Mouse (Mus musculus) liver, adult (tissue): ENCODE data around the gene Tbc1d10b.

Experiments
- GATA4 ChIP-seq: IDR thresholded peaks from 2 replicates; pipeline ENCODE4 v1.6.1; 2014; ENCODE audit warnings: mild to moderate bottlenecking, low read length; ENCODE audit not compliant: insufficient replicate concordance

The Tbc1d10b gene

GRCm38 (mm10) chr7:127208295-127208552, at the start of gene Tbc1d10b:
Gene Tbc1d10b, minus strand, starts transcription at chr7:127208468.
- TF ChIP-seq GATA4 = no peak

DNA sequence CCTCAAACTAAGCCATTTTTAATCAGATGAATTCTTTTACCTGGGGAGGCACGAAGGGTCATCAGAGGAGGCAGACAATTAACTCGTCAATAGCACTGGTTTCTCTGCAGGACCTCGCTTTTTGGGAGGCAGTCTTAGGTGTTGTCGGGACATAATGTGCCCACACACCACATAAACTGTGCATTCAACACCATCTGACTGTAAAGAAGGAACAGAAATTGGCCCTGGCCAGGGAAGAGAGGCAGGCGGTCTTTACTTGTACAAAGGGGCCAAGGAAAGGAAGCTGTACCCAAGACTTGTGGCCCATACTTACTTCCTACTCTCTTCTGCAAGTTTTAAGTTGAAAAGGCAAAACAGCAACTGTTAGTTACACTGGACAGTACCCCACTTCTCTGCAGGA, 48.2 kb upstream of the Tbc1d10b start:
- TF ChIP-seq GATA4 = no peak

- TF ChIP-seq GATA4 = no peak
These were observed 47.7 kb upstream of the Tbc1d10b start for GRCm38 (mm10) chr7:127255965-127256364.

DNA sequence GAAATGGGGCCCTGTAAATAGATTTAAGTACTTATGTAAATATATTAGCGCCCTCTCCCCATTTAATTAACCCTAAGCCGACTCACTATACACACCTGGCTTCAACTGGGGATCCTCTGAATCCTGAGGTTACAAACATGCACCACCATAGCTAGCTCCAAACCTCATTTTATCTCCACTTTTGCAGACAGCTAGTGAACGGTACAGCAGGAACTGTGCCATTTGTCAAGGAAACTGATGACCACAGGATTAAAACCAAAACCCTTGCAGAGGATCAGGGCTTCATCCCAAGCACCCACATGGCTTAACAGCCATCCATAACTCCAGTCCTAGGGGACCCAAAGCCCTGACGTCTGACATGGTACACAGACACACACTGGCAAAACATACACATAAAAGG, 46.7 kb upstream of the Tbc1d10b start:
- no peak for TF ChIP-seq GATA4

DNA sequence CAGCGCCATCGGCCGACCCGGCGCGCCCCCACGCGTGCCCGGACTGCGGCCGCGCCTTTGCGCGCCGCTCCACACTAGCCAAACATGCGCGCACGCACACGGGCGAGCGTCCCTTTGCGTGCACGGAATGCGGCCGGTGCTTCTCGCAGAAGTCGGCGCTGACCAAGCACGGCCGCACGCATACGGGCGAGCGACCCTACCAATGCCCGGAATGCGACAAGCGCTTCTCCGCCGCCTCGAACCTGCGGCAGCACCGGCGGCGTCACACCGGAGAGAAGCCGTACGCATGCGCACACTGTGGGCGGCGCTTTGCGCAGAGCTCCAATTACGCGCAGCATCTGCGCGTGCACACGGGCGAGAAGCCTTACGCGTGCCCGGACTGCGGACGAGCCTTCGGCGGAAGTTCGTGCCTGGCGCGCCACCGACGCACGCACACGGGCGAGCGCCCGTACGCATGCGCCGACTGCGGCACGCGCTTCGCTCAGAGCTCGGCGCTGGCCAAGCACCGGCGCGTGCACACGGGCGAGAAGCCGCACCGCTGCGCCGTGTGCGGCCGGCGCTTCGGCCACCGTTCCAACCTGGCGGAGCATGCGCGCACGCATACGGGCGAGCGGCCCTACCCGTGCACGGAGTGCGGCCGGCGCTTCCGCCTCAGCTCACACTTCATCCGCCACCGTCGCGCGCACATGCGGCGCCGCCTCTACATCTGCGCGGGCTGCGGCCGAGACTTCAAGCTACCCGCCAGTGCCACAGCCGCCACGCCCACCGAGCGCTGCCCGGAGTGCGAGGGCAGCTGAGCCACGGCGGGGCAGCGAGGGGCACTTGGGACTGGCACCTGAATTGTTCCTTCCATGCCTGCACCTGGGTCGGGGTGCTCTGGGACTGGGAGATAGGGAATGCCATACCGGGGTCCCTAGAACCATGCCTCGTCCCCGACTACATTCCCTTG, 45.8 kb upstream of the Tbc1d10b start:
- no peak; the same call in 1 of the 2 replicates for TF ChIP-seq GATA4

DNA sequence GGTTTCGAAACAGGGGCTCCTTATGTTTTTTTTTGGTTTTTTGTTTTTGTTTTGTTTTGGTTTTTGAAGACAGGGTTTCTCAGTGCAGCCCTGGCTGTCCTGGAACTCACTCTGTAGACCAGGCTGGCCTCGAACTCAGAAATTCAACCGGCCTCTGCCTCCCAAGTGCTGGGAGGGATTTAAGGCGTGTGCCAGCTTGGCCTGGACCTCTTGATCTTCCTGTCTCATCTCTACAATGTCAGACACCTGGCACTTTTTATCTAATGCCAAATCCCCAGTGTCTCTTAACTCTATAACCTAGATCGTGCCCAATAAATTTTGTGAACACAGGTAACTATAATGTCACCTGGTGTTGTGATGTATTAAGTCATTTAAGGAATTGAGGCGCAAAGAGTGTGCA, 45.1 kb upstream of the Tbc1d10b start:
- no peak for TF ChIP-seq GATA4

- no peak for TF ChIP-seq GATA4
These were observed 44.1 kb upstream of the Tbc1d10b start for GRCm38 (mm10) chr7:127252414-127252813.

DNA sequence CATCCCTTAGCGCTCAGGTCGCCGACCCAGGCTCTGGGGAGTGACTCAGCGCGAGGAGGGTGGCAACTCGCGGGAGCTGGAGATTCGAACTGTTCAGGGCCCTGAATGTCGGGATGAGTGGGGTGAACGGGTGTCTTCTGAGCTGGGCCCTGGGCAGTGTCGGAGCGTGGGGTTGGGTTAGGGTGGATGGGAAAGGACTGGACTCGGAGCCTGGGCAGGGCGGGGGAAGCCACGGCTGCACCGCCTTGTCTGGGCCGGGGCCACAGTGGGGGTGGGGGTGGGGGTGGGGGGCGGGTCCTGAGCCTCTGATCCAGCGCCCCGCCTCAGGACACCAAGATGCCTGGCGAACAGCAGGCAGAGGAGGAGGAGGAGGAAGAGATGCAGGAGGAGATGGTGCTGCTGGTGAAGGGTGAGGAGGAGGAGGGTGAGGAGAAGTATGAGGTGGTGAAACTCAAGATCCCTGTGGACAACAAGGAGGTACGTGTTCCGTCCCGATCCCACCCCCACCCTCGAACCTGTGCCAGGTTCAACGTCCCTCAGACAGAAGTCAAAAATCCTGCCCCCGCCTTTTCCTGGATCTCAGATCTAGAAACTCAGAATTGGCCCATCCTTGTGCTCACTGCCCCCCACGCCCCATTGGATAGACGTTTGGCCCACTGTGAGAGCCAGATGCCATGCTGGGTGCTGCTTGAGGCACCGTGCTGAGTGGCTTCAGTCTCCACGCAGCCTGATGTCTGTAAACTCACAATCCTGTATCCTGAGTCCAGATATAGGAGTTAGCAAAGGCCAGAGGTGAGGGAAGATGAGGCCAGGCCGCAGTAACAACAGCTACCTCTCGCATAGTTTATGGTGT, 36.6 kb upstream of the Tbc1d10b start:
- no peak for TF ChIP-seq GATA4

GRCm38 (mm10) chr7:127243870-127244657, 35.8 kb upstream of the Tbc1d10b start, which contains the start of gene Zfp771:
Gene Zfp771, plus strand, starts transcription at chr7:127244274.
- TF ChIP-seq GATA4 = no peak

DNA sequence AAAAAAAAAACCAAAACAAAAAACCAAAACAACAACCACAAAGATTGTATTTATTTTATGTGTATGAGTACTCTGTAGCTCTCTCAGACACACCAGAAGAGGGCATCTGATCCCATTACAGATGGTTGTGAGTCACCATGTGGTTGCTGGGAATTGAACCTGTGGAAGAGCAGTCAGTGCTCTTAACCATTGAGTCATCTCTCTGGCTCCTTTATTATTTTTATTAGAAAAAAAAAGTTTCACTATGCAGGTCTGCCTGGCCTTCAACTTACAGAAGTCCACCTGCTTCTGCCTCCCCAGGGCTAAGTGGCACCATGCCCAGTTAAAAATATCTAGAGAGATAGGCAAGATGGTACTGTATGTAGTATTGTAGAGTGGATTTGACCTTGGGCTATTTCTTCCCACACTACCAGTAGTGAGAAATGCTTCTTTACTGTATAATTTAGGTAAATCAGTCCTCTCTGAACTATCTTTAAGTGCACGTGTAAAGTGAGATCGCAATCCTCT, 35.1 kb upstream of the Tbc1d10b start:
- no peak for TF ChIP-seq GATA4

DNA sequence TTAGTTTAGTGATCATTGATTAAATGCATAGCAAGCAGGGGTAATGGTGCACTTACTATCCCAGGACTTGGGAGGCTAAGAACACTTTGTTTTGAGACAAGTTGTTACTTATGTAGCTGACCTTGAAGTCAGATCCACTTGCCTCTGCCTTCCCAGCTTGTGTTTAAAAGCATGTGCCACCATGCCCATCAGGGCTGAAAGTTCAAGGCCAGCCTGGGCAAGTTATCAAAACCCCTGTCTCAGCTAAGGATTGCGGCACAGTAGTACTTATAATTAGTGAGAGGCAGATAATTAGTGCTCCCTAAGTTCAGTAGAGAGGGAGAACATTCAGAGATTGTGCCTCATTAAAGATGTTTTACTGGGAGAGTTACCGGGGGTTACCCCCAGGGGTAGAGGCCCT, 26.5 kb upstream of the Tbc1d10b start:
- no peak for TF ChIP-seq GATA4

DNA sequence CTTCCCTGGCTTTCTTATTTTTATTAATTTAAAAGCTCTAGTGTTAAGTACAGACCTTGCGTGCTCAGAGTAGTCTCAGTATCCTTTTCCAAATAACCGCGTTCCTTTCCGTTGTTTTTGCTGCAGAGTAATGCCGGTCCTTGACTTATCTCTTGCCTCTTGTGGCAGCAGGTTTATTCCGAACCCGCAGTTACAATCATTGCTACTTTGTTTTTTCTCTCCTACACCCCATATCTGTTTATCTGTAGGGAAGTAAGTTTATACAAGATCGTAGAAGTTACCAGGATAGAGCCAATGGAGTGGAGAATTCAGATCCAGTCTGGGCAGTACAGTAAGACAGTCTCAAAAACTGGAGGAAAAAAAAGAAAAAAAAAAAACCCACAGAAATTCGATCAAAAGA, 25.5 kb upstream of the Tbc1d10b start:
- no peak for TF ChIP-seq GATA4

GRCm38 (mm10) chr7:127233368-127233749, 25.1 kb upstream of the Tbc1d10b start:
- TF ChIP-seq GATA4 = no peak

DNA sequence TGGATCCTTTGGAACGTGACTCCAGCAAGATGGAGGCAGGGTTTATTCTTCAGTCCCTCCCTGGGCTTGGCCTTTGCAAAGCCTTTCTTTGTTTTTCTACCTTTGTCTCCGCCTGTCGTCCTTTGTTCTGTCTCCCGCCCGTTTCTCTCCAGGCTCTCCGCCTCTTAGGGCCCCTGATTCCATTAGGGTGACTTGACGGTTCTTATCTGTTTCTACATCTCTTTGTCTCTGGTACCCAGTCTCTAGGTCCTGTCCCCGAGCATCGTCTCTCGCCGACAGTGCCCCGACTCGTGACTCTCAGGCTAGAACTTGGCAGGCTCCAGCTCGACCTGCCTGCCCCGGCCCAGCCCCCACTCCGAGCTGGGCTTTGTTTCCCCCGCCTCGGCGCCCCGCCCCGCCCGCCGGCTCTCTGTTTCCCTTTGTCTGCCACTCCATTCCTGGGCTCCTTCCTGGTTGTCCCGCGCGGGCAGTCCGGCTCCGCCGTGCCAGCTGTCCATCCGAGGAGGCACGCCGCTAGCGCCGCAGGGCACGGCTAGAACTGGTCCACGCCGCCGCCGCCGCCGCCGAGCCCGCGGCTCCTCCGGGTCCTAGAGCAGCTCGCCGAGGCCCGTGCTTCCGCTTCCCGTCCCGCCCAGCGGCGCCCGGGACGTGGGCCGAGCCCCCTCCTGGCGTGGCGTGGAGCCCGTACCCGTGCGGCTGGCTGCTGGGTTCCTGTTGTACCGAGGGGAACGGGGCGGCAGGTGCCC, 24.5 kb upstream of the Tbc1d10b start, which contains the start of the genes Zfp553 and Sept1:
TSS of gene Zfp553 (plus strand) at position 440 of the 746 bp plus-strand sequence.
TSS of gene Sept1 (minus strand) at position 509 of the 746 bp plus-strand sequence.
- peak; percentile 22; the same call in 1 of the 2 replicates for TF ChIP-seq GATA4
